Mouse (Mus musculus) gastrocnemius, adult 18-20 months (tissue): ENCODE measurements at regions not wholly inside any gene's neighbourhood (a gene's known extent, or its start where the extent isn't known, plus 50 kb on each side); places are given as distances from the start of the nearest gene placed in this dataset.

Experiments used
- DNase-seq: peaks from one replicate; pipeline ENCODE4 v3.0.0; 2021; ENCODE audit warnings: low spot score

DNA sequence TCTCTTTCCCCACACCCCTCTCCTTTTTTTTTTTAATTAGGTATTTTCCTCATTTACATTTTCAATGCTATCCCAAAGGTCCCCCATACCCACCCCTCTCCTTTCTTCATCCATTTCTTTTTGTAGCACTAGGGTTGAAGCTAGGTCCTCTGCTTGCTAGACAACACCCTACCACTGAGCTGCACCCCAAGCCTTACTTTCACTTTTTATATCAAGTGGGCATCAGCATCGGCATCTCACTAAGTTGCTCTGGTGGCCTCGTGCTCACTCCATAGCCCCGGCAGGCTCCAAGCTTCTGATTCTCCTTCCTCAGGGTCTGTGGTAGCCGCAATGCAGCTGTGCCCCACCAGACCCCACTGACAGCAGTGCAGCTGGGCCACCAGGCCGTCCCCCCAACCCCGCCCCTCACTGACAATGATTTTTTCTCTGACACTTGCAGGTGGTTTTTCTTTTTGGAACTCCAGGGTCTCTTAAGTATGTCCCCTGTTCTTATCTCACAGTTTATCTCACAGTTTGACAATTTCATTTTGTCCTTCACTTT, 77.5 kb downstream of the Nufip1 start:
- no peak for DNase-seq

- DNase-seq: no peak
Observed at GRCm38 (mm10) chr14:76195324-76195723, 84.6 kb downstream of the Nufip1 start.

DNA sequence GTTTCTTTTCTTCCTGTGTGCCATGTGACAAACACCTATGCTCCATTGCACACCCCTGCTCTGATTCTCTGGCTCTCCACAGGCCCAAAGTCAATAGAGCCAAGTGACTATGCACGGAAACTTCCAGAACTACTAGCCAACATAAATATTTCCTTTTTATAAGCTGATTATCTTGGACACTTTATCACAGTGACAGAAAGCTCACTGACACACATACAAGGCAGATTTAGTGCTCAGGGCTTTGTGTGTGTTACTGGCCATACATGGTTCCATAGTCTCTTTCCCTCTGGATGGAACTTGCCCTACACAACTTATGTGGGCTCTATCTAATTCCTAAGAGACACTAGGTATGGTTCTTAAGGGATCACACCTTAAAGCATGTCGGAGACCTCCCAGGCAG, 86.7 kb downstream of the Nufip1 start:
- no peak for DNase-seq

DNA sequence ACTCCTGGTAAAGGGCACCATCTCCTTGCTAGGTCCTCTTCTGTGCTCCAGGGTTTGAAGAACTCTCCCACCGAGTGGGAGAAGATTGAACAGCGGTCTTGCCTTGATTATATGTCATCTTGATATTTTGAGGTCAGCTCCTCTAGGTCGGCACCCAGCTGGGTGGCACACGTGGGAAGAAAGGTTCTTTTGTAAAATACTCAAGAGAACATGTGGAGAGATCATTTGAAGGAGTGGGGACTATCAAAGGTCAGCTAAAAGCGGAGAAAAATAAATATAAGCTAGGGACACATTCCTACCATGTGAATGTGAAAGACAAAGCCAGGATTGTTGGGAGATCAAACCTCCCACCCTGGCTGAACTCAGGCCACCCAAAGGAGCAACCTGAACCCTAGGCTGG, 87.7 kb downstream of the Nufip1 start:
- DNase-seq: no peak

DNA sequence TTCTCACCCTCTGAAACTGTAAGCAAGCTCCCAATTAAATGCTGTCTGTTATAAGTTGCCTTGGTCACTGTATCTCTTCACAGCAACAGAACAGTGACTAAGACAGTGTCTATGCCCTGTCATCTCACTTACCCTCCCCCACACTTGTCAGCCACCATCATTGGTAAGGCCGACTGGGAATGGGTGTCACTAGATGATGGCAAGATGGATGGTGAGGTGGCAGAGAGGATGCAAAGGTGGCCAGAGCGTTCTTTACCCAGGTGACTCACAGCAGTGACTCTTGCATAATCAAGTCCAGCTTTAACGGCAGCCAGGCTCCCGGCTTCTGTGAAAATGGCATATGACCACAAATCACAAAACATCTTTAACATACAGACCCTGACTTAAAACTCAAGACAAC, 91.9 kb downstream of the Nufip1 start:
- no peak for DNase-seq

DNA sequence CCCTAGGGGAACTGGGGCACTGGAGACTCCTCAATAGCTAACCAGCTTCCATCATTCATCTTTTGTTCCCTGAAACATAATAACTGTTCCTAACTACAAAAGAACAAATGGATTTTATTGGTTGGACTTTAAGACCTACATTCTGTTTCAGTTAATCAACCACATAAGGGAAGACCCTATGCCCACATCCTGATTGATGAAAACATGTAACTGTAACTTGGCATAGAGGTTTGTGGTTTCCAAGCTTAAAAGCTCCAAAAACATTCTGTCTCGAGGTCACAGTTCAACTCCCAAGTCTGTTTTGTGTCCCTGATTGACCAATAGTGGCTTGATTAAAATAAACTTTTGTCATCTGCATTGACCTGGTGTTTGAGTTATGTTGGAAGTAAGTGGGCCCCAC, 92.4 kb downstream of the Nufip1 start:
- no peak for DNase-seq

- peak; percentile 40 for DNase-seq
Observed at GRCm38 (mm10) chr14:76216446-76217177, 105.9 kb downstream of the Nufip1 start.

DNA sequence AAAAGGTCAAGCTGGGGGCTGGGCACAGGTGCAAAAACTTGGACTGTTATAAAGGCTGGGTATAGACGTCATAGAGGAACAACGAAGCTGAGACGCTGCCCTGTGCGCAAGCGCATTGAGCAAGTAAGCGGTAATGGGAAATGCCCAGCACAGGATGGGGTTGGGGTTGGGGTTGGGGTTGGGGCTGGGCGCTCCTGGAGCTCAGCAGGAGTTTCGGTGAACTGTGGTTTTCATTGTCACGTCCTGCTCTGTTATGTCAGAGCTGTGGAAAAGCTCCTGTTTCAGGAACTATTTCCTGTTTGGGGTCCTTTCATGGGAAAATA, 106.4 kb downstream of the Nufip1 start:
- peak; percentile 54 for DNase-seq

GRCm38 (mm10) chr14:76217571-76218256, 107.0 kb downstream of the Nufip1 start:
- no peak for DNase-seq

GRCm38 (mm10) chr14:76220952-76221351, 110.3 kb downstream of the Nufip1 start:
- DNase-seq: no peak

- DNase-seq: no peak
Observed at GRCm38 (mm10) chr14:76221617-76222319, 111.1 kb downstream of the Nufip1 start.

- DNase-seq: no peak
Observed at GRCm38 (mm10) chr14:76222320-76222626, 111.6 kb downstream of the Nufip1 start.

- no peak for DNase-seq
Observed at GRCm38 (mm10) chr14:76223036-76223650, 112.5 kb downstream of the Nufip1 start.

DNA sequence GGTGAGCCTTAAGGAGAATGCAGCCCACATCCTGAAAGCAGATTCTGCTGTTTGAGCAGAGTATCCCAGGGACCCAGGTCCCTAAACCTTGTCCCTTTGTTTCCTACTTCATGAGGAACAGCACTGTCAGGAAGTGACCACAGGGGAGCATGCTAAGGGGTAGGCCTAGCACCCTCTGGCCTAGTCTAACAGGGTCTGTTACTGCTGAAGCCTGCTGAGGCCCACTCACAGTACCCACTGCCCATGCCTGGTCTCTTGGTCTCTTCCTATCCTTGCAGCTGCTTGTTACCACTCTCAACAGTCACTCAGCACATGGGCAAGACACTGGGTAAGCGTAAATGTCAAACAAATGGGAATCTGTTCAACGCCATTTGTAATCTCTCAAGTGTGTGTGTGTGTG, 113.2 kb downstream of the Nufip1 start:
- DNase-seq: no peak

DNA sequence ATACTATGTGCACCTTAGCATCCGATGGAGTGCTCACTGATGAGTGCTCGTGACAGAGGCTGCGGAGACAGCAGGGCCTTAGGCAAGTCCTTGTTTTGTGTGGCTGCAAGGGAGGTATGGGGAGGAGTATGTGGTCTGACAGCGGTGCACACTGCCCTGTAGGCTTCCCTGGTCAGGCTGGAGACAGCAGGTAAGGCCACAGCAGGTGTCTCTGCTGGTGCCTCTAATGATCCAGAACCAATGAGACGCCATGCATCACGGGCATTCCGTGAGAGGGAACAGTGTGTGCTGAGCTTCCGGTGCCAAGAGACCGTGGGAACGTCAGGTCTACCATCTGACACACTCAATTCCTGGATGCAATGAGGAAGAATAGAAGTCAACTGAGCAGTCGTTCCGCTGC, 114.8 kb downstream of the Nufip1 start:
- no peak for DNase-seq

DNA sequence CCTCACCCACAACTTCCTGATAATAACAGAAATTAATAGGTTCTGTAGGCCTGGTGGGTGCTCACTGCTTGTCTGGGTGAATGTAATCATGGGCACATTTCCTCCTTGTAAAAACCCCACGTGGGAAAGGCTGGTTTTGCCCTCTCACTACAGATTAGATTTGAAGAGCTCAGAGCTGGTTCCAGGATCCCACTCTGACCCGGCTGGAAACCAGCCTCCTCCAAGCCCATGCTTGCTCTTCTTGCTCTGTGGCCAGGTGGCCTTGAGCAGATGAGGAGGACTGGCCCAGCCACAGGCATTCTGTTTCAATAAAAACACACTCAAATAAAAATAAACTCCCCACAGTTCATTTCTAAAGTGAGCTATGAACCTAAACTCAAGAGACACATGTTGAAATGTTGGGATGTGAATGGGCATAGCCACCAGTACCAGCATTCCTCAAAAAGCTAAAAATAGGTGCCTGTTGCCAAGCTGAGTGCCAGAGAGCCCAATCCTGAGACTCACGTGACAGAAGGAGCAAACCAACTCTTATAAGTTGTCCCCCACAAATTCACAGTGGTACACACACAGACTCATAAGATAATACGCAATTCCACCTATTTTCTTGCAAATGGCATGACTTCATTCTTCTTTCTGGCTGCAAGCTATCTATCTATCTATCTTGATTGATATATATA, 116.1 kb downstream of the Nufip1 start:
- DNase-seq: no peak

DNA sequence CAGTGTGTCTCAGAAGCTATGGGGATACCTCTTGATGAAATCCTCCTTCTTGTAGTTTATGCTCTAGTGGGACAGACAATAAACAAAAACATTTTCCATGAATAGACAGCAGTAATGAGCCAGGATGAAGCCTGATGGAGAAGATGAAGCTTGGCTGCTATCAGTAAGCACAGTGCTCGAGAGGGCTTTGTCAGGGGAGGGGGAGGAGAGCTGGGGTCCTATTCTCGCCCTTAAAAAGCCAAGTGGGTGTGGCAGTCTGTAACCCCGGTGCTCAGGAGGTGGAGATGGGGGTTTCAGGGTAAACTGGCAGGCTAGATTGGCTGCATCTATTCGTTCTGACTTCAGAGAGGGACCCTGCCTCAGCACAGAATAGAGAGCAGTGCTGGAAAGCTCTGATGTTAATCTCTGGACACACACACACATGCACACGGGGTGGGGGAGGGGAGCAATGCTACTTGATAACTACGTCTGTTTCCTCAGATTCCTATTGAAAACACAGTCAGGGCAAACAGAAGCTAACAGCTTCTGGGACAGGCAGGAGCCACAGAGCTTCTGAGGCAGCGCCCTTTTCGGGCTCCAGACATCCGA, 118.4 kb downstream of the Nufip1 start:
- no peak for DNase-seq

DNA sequence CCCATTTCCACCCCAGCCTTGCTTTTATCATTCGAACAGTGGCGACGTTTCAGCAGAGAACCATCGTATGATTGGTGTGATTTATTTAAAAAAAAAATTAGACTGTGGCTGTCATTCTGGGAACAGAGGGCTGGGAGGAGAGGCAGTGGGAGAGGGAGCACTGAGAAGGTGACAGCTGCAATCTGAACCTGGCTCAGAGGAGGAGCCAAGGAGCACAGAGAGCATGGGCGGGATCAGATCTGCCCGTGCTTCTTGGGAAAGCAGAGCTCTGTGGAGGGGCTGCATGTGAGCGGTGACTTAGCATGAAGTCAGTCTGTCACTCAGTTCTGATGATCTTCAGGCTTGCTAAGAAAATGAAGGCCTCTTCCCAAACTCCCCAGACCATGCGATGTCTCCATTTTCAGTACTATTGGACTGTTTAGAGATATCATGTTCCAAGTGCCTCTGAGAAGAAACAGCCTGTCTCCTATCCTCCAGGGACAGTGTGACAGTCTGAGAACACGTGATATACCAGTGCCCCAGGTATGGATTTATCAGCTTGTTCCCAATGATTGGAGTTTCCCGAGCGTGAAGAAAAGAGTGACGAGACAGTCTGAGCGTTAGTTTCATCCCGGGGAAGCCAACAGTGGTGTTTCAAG, 129.3 kb downstream of the Nufip1 start:
- DNase-seq: no peak

GRCm38 (mm10) chr14:76243581-76244337, 133.1 kb downstream of the Nufip1 start:
- DNase-seq: no peak
